Mouse (Mus musculus) B cell, adult 2 months (primary cell): ENCODE results near the gene Trpc5.
A peak's percentile ranks its signal among the peaks of the same experiment; 100 is the strongest.

Source experiments
- DNase-seq, 2 experiments: peaks; one replicate each; pipeline ENCODE4 v3.0.0; 2022

Trpc5 gene

GRCm38 (mm10) chrX:144688142-144688206 lies at the start of gene Trpc5:
Trpc5 (minus strand) TSS chrX:144688180.
- DNase-seq = no peak

GRCm38 (mm10) chrX:144716330-144716729 lies 28.4 kb upstream of the Trpc5 start:
- no peak for DNase-seq

- no peak for DNase-seq
Observed at GRCm38 (mm10) chrX:144689859-144690181, 1.8 kb upstream of the Trpc5 start.

DNA sequence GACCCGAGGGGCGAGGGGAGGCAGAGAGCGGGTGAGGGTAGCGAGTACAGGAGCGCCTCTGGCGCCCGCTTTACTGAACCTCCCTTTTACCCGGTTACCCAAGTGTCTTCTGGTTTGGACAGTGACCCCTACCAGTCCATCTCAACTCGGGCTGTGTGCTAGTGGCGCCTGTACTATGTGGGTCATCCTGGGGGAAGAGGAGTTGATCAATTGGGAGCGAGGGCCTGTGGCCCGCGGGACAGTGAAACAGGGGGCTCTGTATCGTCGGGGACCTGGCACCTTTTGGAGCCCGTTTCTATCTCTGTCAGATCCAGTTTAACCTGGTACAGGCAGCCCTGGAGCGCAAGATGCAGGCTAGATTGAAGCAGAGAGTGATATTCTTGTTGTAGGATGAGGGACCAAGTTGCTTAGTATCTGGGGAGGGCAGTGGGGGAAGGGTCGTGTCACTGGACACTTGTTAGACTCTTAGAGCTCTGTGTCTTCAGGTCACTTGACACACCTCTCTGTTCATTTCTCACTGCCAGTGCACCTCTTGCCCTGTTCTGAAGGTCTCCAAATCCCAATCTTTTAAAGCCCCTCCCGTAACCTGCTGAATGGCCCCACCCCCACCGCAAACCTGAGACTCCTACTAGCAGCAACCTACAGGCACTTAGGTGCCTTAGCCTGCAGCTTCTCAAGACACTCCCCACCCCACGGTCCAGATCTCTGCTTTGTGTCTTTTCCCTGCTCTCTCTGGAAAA lies 1.3 kb upstream of the Trpc5 start:
- DNase-seq = no peak

DNA sequence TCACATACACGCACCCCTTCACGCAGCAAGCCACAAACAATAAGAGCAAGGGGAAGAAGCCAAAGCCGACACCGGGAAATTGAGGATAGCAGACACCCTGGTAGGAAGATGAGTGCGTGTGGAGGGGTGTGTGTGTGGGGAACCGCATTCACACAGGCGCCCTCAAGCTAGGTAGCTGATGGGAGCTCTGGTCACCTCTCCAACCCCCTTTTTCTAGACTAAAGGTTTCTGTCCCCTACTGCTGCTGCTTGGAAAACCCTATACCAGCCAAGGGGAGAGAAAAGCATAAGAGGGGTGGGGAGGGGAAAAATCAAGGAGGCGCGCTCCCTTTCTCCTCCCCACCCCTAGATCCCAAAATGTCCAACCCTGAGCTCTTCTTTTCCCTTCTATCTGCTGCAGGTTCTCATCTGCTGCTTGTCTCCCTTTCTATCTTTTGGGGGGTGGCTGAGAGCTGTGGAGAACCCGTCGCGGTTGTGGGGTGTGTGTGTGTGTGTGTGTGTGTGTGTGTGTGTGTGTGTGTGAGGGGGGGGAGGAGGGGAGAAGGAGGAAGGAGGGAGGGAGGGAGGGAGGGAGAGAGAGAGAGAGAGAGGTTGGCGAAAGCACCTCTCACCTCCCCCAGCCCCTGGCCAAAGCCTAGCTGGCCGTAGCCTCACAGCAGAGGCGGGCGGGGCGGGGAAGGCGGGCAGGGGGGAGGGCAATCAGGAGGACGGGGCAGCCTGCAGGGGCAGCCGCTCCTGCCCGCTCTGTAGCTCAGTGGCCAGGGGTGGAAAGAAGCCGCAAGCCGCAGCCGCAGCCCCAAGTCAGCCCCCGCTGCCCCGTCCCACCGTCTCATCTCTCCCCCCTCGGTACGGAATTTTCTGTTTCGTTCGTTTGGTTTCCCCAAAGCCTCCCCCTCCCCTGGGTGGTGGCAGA lies 483 bp upstream of the Trpc5 start, which contains the start of gene Rtl4:
TSS of gene Rtl4 (plus strand) at position 701 of the 912 bp plus-strand sequence.
- DNase-seq = no peak

- DNase-seq = no peak
Observed at GRCm38 (mm10) chrX:144687742-144688141, 238 bp downstream of the Trpc5 start.

DNA sequence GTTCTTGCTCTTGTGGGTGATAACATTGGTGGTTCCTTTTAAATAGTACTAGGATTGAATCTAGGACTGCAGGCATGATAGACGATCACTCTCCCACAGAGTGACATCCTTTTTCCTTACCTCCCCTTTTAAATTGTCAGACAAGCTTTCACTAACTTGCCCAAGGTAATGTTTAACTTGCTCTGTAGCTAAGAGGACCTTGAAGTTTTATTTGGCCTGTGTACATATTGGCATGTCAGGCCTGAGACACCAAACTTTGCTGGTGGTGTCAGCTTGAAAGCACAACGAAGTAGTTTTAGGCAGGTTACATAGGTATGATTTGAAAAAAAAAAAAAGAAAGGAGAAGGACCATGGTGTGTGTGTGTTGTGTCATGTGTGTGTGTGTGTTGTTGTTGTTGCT lies 35.8 kb downstream of the Trpc5 start:
- no peak for DNase-seq

GRCm38 (mm10) chrX:144645394-144645793 lies 42.6 kb downstream of the Trpc5 start:
- DNase-seq = peak; percentile 34 to 42

DNA sequence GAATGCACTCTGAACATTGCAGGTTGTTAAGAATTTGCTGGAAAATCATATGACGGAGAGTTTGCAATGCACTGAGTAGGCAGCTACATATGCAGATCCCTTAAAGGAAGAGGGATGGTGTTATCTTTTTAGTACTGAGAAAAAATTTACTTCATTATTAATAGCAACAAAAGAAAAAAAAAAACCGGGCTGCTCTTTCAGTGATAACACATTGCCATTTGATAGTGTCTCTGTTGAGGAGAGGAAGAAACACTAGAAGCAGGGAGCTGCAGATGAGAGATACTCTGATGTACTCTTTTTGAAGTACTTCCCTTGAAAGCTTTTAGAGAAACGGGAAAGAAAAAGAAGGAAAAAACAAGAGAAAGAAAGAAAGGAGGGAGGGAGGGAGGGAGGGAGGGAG lies 43.2 kb downstream of the Trpc5 start:
- DNase-seq = no peak

- no peak for DNase-seq
Observed at GRCm38 (mm10) chrX:144612753-144613152, 75.2 kb downstream of the Trpc5 start.

DNA sequence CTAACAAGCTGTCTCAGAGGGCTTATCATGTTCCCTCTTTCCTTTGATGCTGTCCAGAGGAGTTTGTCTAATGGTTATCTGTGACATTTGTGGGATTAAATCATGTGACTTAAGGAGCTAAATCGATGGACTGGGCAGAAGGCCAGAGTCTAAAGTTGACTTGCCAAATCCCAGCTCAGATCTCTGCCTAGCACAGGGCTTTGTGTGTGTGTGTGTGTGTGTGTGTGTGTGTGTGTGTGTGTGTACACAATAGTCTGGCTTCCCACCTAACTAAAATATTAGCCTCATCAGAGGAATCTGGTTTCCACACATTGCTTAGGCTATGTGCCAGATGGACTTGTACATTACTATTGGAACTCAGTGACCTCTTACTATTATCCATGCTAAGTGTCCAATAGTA lies 151.5 kb downstream of the Trpc5 start:
- DNase-seq = no peak

DNA sequence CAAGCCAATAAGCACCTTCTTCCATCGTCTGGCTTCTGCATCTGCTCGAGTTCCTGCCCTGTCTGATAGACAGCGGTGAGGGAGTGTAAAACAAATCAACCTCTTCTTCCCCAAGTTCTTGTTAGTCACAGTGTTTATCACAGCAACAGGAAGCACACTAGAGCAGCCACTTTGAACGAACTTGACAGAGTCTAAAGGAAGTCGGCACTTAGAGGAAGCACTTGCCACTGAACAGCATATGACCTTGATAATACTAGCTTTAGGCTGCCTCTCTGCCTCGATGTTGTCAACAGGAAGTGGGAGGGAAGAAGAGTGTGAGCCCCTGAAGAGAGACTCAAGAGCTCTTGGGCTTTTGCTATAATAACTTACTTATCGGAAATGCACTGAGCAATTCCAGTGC lies 161.9 kb downstream of the Trpc5 start:
- DNase-seq = peak; percentile 51 to 55

DNA sequence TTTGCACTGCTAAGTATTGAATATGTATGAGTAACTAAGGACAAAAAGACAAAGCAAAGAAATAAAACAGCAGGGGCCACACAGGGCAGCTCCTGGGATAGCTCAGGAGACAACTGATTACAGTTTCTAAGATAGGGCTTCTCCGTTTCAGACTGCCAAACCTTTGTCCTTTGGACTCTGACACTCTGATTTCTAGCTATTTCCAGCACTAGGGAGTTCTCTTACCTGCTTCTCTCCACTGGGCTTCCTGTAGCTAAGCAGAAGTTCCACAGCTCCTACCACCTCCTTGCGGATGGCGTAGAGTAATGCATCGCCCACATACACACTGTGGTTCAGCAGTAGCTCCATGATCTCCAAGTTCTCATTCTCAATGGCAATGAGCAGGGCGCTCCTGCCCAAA lies 164.7 kb downstream of the Trpc5 start:
- DNase-seq = no peak

DNA sequence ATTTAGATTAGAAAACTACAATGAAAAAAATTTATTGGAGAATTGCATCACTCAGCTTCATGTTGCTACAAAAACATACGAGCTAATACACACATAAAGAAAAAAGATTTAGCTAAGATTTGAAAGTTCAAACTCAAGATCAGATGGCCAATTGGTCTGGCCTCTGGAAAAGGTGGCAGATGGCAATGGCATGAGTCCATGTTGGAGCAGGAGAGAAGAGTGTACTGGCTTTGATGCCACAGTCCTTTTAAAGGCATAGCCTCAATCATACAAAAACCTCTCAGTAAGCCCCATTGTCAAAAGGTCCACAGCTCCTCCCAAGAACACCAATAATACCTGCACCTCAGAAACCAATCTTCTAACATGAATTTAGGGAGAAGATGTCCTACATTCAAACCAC lies 196.6 kb downstream of the Trpc5 start:
- DNase-seq = no peak

DNA sequence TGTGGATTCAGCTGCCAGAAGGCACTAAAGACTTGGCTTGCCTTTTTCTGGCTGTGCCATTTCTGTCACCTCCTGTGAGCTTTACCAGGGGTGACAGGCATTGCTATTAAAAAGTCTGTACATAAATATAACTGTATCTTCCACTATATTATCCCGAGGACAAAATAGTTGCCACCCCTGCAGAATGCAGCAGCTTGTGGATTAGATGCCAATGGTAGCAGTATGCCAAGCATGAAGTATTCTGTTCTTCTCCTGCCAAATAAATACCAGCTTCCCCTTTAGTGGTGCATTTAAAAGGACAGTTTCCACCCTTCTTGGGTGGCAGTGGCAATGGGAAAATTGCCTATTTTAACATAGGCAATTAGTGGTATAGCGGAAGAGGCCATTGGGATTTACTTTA lies 223.6 kb downstream of the Trpc5 start:
- no peak for DNase-seq

DNA sequence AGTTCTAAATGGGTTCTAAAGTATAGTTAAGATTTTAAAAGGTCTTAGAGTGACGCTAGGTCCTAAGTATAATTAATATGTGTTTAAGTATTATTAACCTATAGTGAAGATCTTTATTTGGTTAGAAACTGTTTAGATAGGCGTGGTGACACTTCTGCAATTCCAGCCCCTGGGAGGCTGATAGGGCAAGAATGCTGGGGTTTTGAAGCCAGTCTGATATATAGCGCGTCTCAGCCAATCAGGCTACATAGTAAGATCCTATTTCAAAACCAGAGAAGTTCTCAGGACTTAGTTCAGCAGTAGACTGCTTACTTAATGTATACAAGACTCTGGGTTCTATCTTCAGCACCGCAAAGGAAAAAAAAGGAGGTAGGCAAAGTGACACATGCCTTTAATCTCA lies 231.7 kb downstream of the Trpc5 start, which contains the start of gene Trpc5os:
TSS of gene Trpc5os (plus strand) at position 301 of the 400 bp plus-strand sequence.
- DNase-seq = no peak

DNA sequence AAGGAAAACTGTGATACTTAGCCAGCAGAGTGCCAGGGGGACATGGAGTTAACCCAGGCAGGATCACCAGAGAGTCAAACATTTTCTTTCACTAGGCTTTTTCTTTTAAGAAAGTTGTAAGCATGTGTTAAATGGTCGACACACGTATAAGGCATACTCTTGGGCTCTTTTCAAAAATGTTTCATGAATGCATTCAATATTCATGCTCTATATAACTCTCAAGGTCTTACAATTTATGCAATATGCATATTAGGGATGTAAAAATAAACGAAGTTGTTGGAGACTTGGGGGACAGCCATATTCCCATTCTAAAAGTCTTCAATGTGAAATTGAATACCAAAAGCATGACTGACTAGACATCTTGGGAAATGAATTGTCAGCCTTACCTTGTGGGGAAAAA lies 264.1 kb downstream of the Trpc5 start:
- no peak for DNase-seq

- DNase-seq = no peak
Observed at GRCm38 (mm10) chrX:144421091-144421490, 266.9 kb downstream of the Trpc5 start.

DNA sequence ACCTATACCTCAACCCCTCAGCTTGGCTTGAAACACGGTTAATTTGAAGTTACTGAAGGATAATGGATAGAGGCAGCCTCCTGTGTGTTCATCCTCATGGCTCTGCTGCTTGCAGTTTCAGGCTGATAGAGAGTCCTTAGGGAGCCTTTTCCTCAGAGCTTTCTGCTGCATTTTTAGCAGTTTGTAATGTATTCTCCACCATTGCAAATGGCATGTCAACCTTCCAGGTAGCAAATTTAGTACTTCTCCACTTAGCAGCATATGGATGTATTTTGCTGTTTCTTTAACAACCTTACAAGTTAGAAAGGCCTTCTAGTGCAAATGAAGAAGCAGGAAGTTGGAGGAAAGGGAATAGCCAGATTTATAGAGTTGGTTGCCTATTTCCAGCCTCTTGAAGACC lies 267.7 kb downstream of the Trpc5 start:
- no peak for DNase-seq

DNA sequence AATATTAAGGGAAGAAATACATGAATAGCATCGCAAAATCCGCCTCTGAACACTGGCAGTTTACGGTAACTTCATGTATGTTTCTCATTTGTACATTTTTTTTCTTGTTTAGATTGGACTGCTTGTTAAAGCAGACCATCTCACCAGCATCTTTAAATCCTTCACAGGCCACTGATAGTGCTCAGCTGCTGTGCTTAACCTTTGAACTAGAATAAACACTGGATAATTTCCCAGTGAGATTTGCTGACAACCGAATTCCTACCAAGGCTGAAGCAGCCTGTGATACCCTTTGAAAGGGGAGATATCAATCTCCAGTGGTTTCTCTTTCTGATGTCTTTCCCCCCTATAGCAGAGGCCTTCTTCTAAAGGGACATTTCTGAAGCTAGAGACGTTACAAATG lies 279.9 kb downstream of the Trpc5 start:
- no peak for DNase-seq

- DNase-seq = peak; percentile 64 to 68
Observed at GRCm38 (mm10) chrX:144403526-144403925, 284.5 kb downstream of the Trpc5 start.

DNA sequence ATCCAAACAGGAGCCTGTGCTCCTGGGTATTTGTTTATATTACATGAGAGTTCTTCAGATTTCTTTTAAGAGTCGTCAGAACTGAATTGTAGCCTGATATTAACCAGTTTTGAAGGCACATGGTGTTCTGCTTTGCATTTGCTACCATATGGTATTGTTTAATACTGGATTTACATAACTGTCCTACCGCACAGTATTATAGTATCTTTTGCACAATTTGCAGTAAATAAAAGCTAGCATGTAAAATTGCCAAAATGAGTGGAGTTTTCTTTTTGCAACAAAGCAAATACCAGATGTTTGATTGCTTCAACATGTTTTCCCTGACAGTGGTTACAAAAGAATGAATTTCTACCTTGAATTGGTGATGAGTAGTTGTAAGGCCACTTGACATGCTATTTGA lies 313.8 kb downstream of the Trpc5 start:
- DNase-seq = no peak

GRCm38 (mm10) chrX:144338355-144338754 lies 349.6 kb downstream of the Trpc5 start:
- peak in 1 of 2 experiments; percentile 2 for DNase-seq

GRCm38 (mm10) chrX:144337938-144338337 lies 350.0 kb downstream of the Trpc5 start:
- DNase-seq = no peak
